Mouse (Mus musculus): ENCODE measurements around the gene Hlcs. TPM values are rescaled to one million over a fixed set of nuclear protein-coding genes. Genes with fewer than 3 reads are reported as not detected.

Gene Hlcs
- polyA plus RNA-seq, 1 experiment = 12.6 TPM

GRCm38 (mm10) chr16:94118394-94118793, 195.0 kb downstream of the Hlcs start:
- Histone ChIP-seq H3K27me3 (ENCODE audit: control insufficient read depth, insufficient read depth, low read length, poor library complexity, severe bottlenecking) (no peaks in the 10 kb centered on the region), H3K27ac (ENCODE audit: insufficient read depth, low read length) (no peak overlapping the region), H3K9ac (ENCODE audit: low read depth, poor library complexity, severe bottlenecking) (no peak overlapping the region), H3K36me3 (ENCODE audit: control insufficient read depth, insufficient read depth, low read length, poor library complexity, severe bottlenecking) (no peaks in the 10 kb centered on the region), H3K4me1 (ENCODE audit: control insufficient read depth, insufficient read depth, low read length) (no peaks in the 10 kb centered on the region), H3K9me3 (replicated peaks; ENCODE audit: control insufficient read depth, insufficient read depth, low read length, poor library complexity, severe bottlenecking) (no peaks in the 10 kb centered on the region), H3K4me3 (ENCODE audit: low read depth, low read length) (no peak overlapping the region)
- no peak for TF ChIP-seq EP300 (IDR thresholded peaks at IDR 0.05; ENCODE audit: insufficient read depth, low read depth, low read length)
- TF ChIP-seq CTCF (IDR thresholded peaks at IDR 0.05; ENCODE audit: low read depth, low read length) = no peak
- no peak for TF ChIP-seq POLR2A (IDR thresholded peaks at IDR 0.05; ENCODE audit: insufficient read depth, low read length)

- H3K27me3 ChIP-seq (ENCODE audit: control insufficient read depth, insufficient read depth, low read length, poor library complexity, severe bottlenecking) = no peaks in the 10 kb centered on the region
- H3K36me3 ChIP-seq (ENCODE audit: control insufficient read depth, insufficient read depth, low read length, poor library complexity, severe bottlenecking) = no peaks in the 10 kb centered on the region
- TF ChIP-seq EP300 (IDR thresholded peaks at IDR 0.05; ENCODE audit: insufficient read depth, low read depth, low read length) = no peak
- no peak for TF ChIP-seq CTCF (IDR thresholded peaks at IDR 0.05; ENCODE audit: low read depth, low read length)
- no peak for TF ChIP-seq POLR2A (IDR thresholded peaks at IDR 0.05; ENCODE audit: insufficient read depth, low read length)
- no peaks in the 10 kb centered on the region for H3K9me3 ChIP-seq (replicated peaks; ENCODE audit: control insufficient read depth, insufficient read depth, low read length, poor library complexity, severe bottlenecking)
- H3K27ac ChIP-seq (ENCODE audit: insufficient read depth, low read length) = no peak overlapping the region
- H3K9ac ChIP-seq (ENCODE audit: low read depth, poor library complexity, severe bottlenecking) = no peak overlapping the region
- no peaks in the 10 kb centered on the region for H3K4me1 ChIP-seq (ENCODE audit: control insufficient read depth, insufficient read depth, low read length)
- no peak overlapping the region for H3K4me3 ChIP-seq (ENCODE audit: low read depth, low read length)
Measured at GRCm38 (mm10) chr16:94117333-94117732, 196.0 kb downstream of the Hlcs start.

- H3K9ac ChIP-seq (ENCODE audit: low read depth, poor library complexity, severe bottlenecking) = no peak overlapping the region
- no peaks in the 10 kb centered on the region for H3K27me3 ChIP-seq (ENCODE audit: control insufficient read depth, insufficient read depth, low read length, poor library complexity, severe bottlenecking)
- no peak overlapping the region for H3K27ac ChIP-seq (ENCODE audit: insufficient read depth, low read length)
- no peak overlapping the region for H3K4me3 ChIP-seq (ENCODE audit: low read depth, low read length)
- H3K36me3 ChIP-seq (ENCODE audit: control insufficient read depth, insufficient read depth, low read length, poor library complexity, severe bottlenecking) = no peaks in the 10 kb centered on the region
- TF ChIP-seq POLR2A (IDR thresholded peaks at IDR 0.05; ENCODE audit: insufficient read depth, low read length) (no peak), CTCF (IDR thresholded peaks at IDR 0.05; ENCODE audit: low read depth, low read length) (no peak), EP300 (IDR thresholded peaks at IDR 0.05; ENCODE audit: insufficient read depth, low read depth, low read length) (no peak)
- H3K4me1 ChIP-seq (ENCODE audit: control insufficient read depth, insufficient read depth, low read length) = no peaks in the 10 kb centered on the region
- H3K9me3 ChIP-seq (replicated peaks; ENCODE audit: control insufficient read depth, insufficient read depth, low read length, poor library complexity, severe bottlenecking) = no peaks in the 10 kb centered on the region
Measured at GRCm38 (mm10) chr16:94114693-94115092, 198.7 kb downstream of the Hlcs start.

GRCm38 (mm10) chr16:94113160-94113559, 200.2 kb downstream of the Hlcs start:
- TF ChIP-seq EP300 (IDR thresholded peaks at IDR 0.05; ENCODE audit: insufficient read depth, low read depth, low read length) = no peak
- TF ChIP-seq POLR2A (IDR thresholded peaks at IDR 0.05; ENCODE audit: insufficient read depth, low read length) = no peak
- TF ChIP-seq CTCF (IDR thresholded peaks at IDR 0.05; ENCODE audit: low read depth, low read length) = no peak
- Histone ChIP-seq H3K36me3 (ENCODE audit: control insufficient read depth, insufficient read depth, low read length, poor library complexity, severe bottlenecking) (no peaks in the 10 kb centered on the region), H3K27me3 (ENCODE audit: control insufficient read depth, insufficient read depth, low read length, poor library complexity, severe bottlenecking) (no peaks in the 10 kb centered on the region)

GRCm38 (mm10) chr16:94097724-94098455, 215.5 kb downstream of the Hlcs start:
- TF ChIP-seq CTCF (IDR thresholded peaks at IDR 0.05; ENCODE audit: low read depth, low read length) (no peak), POLR2A (IDR thresholded peaks at IDR 0.05; ENCODE audit: insufficient read depth, low read length) (no peak)
- peaks cover 19% of the 10 kb centered on the region for H3K27me3 ChIP-seq (ENCODE audit: control insufficient read depth, insufficient read depth, low read length, poor library complexity, severe bottlenecking)
- no peaks in the 10 kb centered on the region for H3K4me1 ChIP-seq (ENCODE audit: control insufficient read depth, insufficient read depth, low read length)
- no peak overlapping the region for H3K9ac ChIP-seq (ENCODE audit: low read depth, poor library complexity, severe bottlenecking)
- H3K36me3 ChIP-seq (ENCODE audit: control insufficient read depth, insufficient read depth, low read length, poor library complexity, severe bottlenecking) = no peaks in the 10 kb centered on the region
- H3K9me3 ChIP-seq (replicated peaks; ENCODE audit: control insufficient read depth, insufficient read depth, low read length, poor library complexity, severe bottlenecking) = no peaks in the 10 kb centered on the region
- no peak overlapping the region for H3K27ac ChIP-seq (ENCODE audit: insufficient read depth, low read length)
- H3K4me3 ChIP-seq (ENCODE audit: low read depth, low read length) = no peak overlapping the region

More at GRCm38 (mm10) chr16:94113160-94113559, 200.2 kb downstream of the Hlcs start:
- no peak overlapping the region for H3K27ac ChIP-seq (ENCODE audit: insufficient read depth, low read length)
- H3K9ac ChIP-seq (ENCODE audit: low read depth, poor library complexity, severe bottlenecking) = no peak overlapping the region
- H3K4me3 ChIP-seq (ENCODE audit: low read depth, low read length) = no peak overlapping the region
- H3K9me3 ChIP-seq (replicated peaks; ENCODE audit: control insufficient read depth, insufficient read depth, low read length, poor library complexity, severe bottlenecking) = no peaks in the 10 kb centered on the region
- H3K4me1 ChIP-seq (ENCODE audit: control insufficient read depth, insufficient read depth, low read length) = no peaks in the 10 kb centered on the region

- no peak for TF ChIP-seq POLR2A (IDR thresholded peaks at IDR 0.05; ENCODE audit: insufficient read depth, low read length)
- no peak for TF ChIP-seq EP300 (IDR thresholded peaks at IDR 0.05; ENCODE audit: insufficient read depth, low read depth, low read length)
- TF ChIP-seq CTCF (IDR thresholded peaks at IDR 0.05; ENCODE audit: low read depth, low read length) = no peak
- Histone ChIP-seq H3K4me3 (ENCODE audit: low read depth, low read length) (no peak overlapping the region), H3K9ac (ENCODE audit: low read depth, poor library complexity, severe bottlenecking) (no peak overlapping the region), H3K27ac (ENCODE audit: insufficient read depth, low read length) (no peak overlapping the region), H3K4me1 (ENCODE audit: control insufficient read depth, insufficient read depth, low read length) (no peaks in the 10 kb centered on the region), H3K9me3 (replicated peaks; ENCODE audit: control insufficient read depth, insufficient read depth, low read length, poor library complexity, severe bottlenecking) (no peaks in the 10 kb centered on the region), H3K36me3 (ENCODE audit: control insufficient read depth, insufficient read depth, low read length, poor library complexity, severe bottlenecking) (no peaks in the 10 kb centered on the region), H3K27me3 (ENCODE audit: control insufficient read depth, insufficient read depth, low read length, poor library complexity, severe bottlenecking) (peaks cover 27% of the 10 kb centered on the region)
Measured at GRCm38 (mm10) chr16:94096479-94096878, 216.9 kb downstream of the Hlcs start.

Data from ES-Bruce4 (cell line).